In genomic region chr19:7170916-7171315, GRCm38 (mm10) we compare ENCODE assay signal across 14 mouse cellular contexts. TPM values are rescaled to one million over a fixed set of nuclear protein-coding genes. Genes with fewer than 3 reads are reported as not detected.
DNase-seq lines count a peak whose midpoint lies in the region; ATAC-seq lines count a peak whose summit lies in the region.
"Had no signal": no experiment of that assay in that cellular context is flagged by ENCODE, and none has a peak within 500 bp of the region (broad histone marks: within the 10 kb centered on the region; RNA-seq: fewer than 3 reads in every experiment).

No protein-coding gene starts in this region.

- WGBS in heart, embryonic 10.5 days: 59% methylated on average over 6 of the region's 6 CpGs
- 75% methylated on average over 6 of the region's 6 CpGs for WGBS in midbrain, embryonic 10.5 days
- 71% methylated on average over 6 of the region's 6 CpGs for WGBS in midbrain, embryonic 14.5 days
- WGBS in limb, embryonic 15.5 days: 54% methylated on average over 6 of the region's 6 CpGs

- H3K27ac ChIP-seq in heart, embryonic 10.5 days: peak overlapping the region; percentile 49
- H3K27ac ChIP-seq in midbrain, embryonic 10.5 days (replicated peaks): peak overlapping the region; percentile 88
- no peak overlapping the region for H3K27ac ChIP-seq in midbrain, embryonic 14.5 days (replicated peaks; ENCODE audit: low read depth, low read length)
- H3K27ac ChIP-seq in limb, embryonic 15.5 days: peak overlapping the region; percentile 4; the same call in 1 of the 2 replicates
- H3K27ac ChIP-seq: hindbrain, embryonic 14.5 days; liver, embryonic 14.5 days; neural tube, embryonic 12.5 days had no signal

- no peak overlapping the region for H3K9ac ChIP-seq in midbrain, embryonic 14.5 days (replicated peaks; ENCODE audit: low read length)
- H3K9ac ChIP-seq in limb, embryonic 15.5 days: no peak overlapping the region
- H3K9ac ChIP-seq: hindbrain, embryonic 14.5 days; liver, embryonic 14.5 days; neural tube, embryonic 12.5 days had no signal

- H3K27me3 ChIP-seq in heart, embryonic 10.5 days (ENCODE audit: insufficient read depth, poor library complexity, severe bottlenecking): peaks cover 62% of the 10 kb centered on the region
- H3K27me3 ChIP-seq in midbrain, embryonic 10.5 days (ENCODE audit: low read depth, poor library complexity, severe bottlenecking): peaks cover 74% of the 10 kb centered on the region
- H3K27me3 ChIP-seq in midbrain, embryonic 14.5 days (ENCODE audit: control insufficient read depth, insufficient read depth, low read length): peaks cover 14% of the 10 kb centered on the region
- peaks cover 31% of the 10 kb centered on the region for H3K27me3 ChIP-seq in limb, embryonic 15.5 days

- H3K4me2 ChIP-seq in midbrain, embryonic 14.5 days (ENCODE audit: low read length): no peak overlapping the region
- H3K4me2 ChIP-seq in limb, embryonic 15.5 days: no peak overlapping the region

- DNase-seq in adrenal gland, adult 2 months: peak; percentile 64
- no peak for DNase-seq in adrenal gland, adult 18-20 months (ENCODE audit: low spot score in 2 of 2)
- DNase-seq in heart, embryonic 10.5 days (ENCODE audit: low spot score): no peak
- no peak for DNase-seq in heart, adult 8-10 months (ENCODE audit: low spot score)
- no peak for DNase-seq in midbrain, embryonic 10.5 days (ENCODE audit: low spot score)
- no peak for DNase-seq in midbrain, embryonic 14.5 days
- no peak for DNase-seq in right cerebral cortex, postnatal 36 days (ENCODE audit: low spot score in 2 of 2)
- DNase-seq: cerebellum, adult 11 months; thymus, postnatal 36 days had no signal

- H3K4me1 ChIP-seq in heart, embryonic 10.5 days: peaks cover 38% of the 10 kb centered on the region
- peaks cover 63% of the 10 kb centered on the region for H3K4me1 ChIP-seq in midbrain, embryonic 10.5 days
- peaks cover 21% of the 10 kb centered on the region for H3K4me1 ChIP-seq in midbrain, embryonic 14.5 days (ENCODE audit: control insufficient read depth, insufficient read depth, low read length)
- peaks cover 43% of the 10 kb centered on the region for H3K4me1 ChIP-seq in limb, embryonic 15.5 days

- H3K4me3 ChIP-seq in heart, embryonic 10.5 days: no peak overlapping the region
- 0 out of 2 replicates have a peak overlapping the region, but pooled peaks have one; percentile 37 for H3K4me3 ChIP-seq in midbrain, embryonic 10.5 days
- H3K4me3 ChIP-seq in midbrain, embryonic 14.5 days (replicated peaks; ENCODE audit: low read depth, low read length): no peak overlapping the region
- H3K4me3 ChIP-seq in limb, embryonic 15.5 days: no peak overlapping the region
- H3K4me3 ChIP-seq: heart, embryonic 12.5 days; neural tube, embryonic 12.5 days had no signal

- H3K9me3 ChIP-seq in heart, embryonic 10.5 days: no peaks in the 10 kb centered on the region
- H3K9me3 ChIP-seq in midbrain, embryonic 10.5 days (replicated peaks): no peaks in the 10 kb centered on the region
- H3K9me3 ChIP-seq in midbrain, embryonic 14.5 days (ENCODE audit: control insufficient read depth, low read length): no peaks in the 10 kb centered on the region
- H3K9me3 ChIP-seq in limb, embryonic 15.5 days: no peaks in the 10 kb centered on the region
- H3K9me3 ChIP-seq: heart, embryonic 12.5 days; neural tube, embryonic 12.5 days had no signal

- no peak for ATAC-seq in midbrain, embryonic 14.5 days (ENCODE audit: low FRiP score, low TSS enrichment)
- ATAC-seq in limb, embryonic 15.5 days (ENCODE audit: insufficient number of reproducible peaks, low FRiP score, low TSS enrichment, low read depth): no peak

- no peaks in the 10 kb centered on the region for H3K36me3 ChIP-seq in heart, embryonic 10.5 days
- no peaks in the 10 kb centered on the region for H3K36me3 ChIP-seq in midbrain, embryonic 10.5 days
- H3K36me3 ChIP-seq in midbrain, embryonic 14.5 days (ENCODE audit: control insufficient read depth, insufficient read depth, low read length): no peaks in the 10 kb centered on the region
- H3K36me3 ChIP-seq in limb, embryonic 15.5 days: no peaks in the 10 kb centered on the region
- H3K36me3 ChIP-seq: heart, embryonic 12.5 days; neural tube, embryonic 12.5 days had no signal

RNA-seq across cellular contexts. Expression of gene Otub1, which starts 35.2 kb away (rescaled TPM):
- total RNA-seq in adrenal gland, adult 2 months (2021): 100 to 1,000 TPM; 130 to 138 TPM
- 139 and 141 TPM in 2 replicates for polyA plus RNA-seq in adrenal gland, adult 2 months (2012; rRNA removed)
- 100 to 1,000 TPM in 1 of 2 experiments, 10 to 100 TPM in 1; 96.7 to 125 TPM for total RNA-seq in adrenal gland, adult 18-20 months (2021)
- 198 and 212 TPM in 2 replicates for polyA plus RNA-seq in heart, embryonic 10.5 days (2016; fragmentation: Nextera tagmentation; extraction: Ambion mirVana)
- 10 to 100 TPM; 62.2 to 71.6 (median 68.0) TPM for total RNA-seq in heart, adult 8-10 months (2022)
- 274 and 293 TPM in 2 replicates for polyA plus RNA-seq in midbrain, embryonic 10.5 days (2016; fragmentation: Nextera tagmentation; extraction: Ambion mirVana)
- 244 and 263 TPM in 2 replicates for polyA plus RNA-seq in midbrain, embryonic 14.5 days (2014; fragmentation: Nextera tagmentation; extraction: Ambion mirVana)
- polyA plus RNA-seq in limb, embryonic 15.5 days (2015; fragmentation: Nextera tagmentation; extraction: Ambion mirVana): 183 and 197 TPM in 2 replicates

RNA-seq across cellular contexts. Expression of gene Cox8a, which starts 46.5 kb away (rescaled TPM):
- total RNA-seq in adrenal gland, adult 2 months (2021): 1,000 to 10,000 TPM; 1,087 to 1,191 TPM
- 2,774 and 3,841 TPM in 2 replicates for polyA plus RNA-seq in adrenal gland, adult 2 months (2012; rRNA removed)
- 1,000 to 10,000 TPM; 1,005 to 1,597 TPM for total RNA-seq in adrenal gland, adult 18-20 months (2021)
- 1,294 and 1,907 TPM in 2 replicates for polyA plus RNA-seq in heart, embryonic 10.5 days (2016; fragmentation: Nextera tagmentation; extraction: Ambion mirVana)
- total RNA-seq in heart, adult 8-10 months (2022): 100 to 1,000 TPM; 406 to 459 (median 432) TPM
- 895 and 900 TPM in 2 replicates for polyA plus RNA-seq in midbrain, embryonic 10.5 days (2016; fragmentation: Nextera tagmentation; extraction: Ambion mirVana)
- 921 and 1,195 TPM in 2 replicates for polyA plus RNA-seq in midbrain, embryonic 14.5 days (2014; fragmentation: Nextera tagmentation; extraction: Ambion mirVana)
- polyA plus RNA-seq in limb, embryonic 15.5 days (2015; fragmentation: Nextera tagmentation; extraction: Ambion mirVana): 676 and 682 TPM in 2 replicates
